In the genomic region with DNA sequence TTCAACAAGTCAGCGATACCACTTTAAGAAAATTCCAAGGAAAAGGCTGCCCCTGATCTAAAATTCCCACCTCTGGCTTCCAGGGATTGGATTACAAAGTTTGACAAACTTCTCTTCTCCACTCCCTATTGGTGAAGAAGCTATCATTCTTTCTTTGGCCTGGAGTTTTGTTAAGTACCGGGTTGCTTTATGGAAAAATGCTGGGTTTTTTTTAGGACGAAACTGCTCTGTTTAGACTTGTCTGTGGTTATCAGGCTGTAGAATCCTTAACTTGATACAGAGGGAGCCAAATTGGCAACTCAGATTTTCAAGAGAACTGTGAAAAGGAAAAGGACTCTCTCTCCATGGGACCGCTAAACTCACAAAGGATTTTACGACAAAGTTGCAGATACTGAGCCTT, we compare ENCODE assay signal across 8 mouse cellular contexts. TPM values are rescaled to one million over a fixed set of nuclear protein-coding genes. Genes with fewer than 3 reads are reported as not detected.
DNase-seq lines count a peak whose midpoint lies in the region; ATAC-seq and TF ChIP-seq lines count a peak whose summit lies in the region.

Gene Ttc23, plus strand, starts transcription at position 134 of the 400 bp plus-strand sequence.

- H3K36me3 ChIP-seq in hindbrain, postnatal 0 days (ENCODE audit: insufficient read depth, low read length): no peaks in the 10 kb centered on the region
- H3K36me3 ChIP-seq in macrophage (ENCODE audit: inconsistent target): no peaks in the 10 kb centered on the region

- TF ChIP-seq POLR2A in bone marrow macrophage, adult 2 months (IDR thresholded peaks at IDR 0.05; ENCODE audit: borderline replicate concordance, low read depth, low read length): no peak

- peak within 1 kb of the TSS; percentile 62 for H3K4me2 ChIP-seq in hindbrain, postnatal 0 days (ENCODE audit: low read depth, low read length)

- 2% methylated on average over 5 of the region's 5 CpGs for WGBS in hindbrain, postnatal 0 days
- 92% methylated on average over 5 of the region's 5 CpGs for WGBS in macrophage (ENCODE audit: missing documents)

- no peaks in the 10 kb centered on the region for H3K27me3 ChIP-seq in hindbrain, postnatal 0 days (ENCODE audit: insufficient read depth, low read length)

- peak within 1 kb of the TSS; percentile 80 for H3K4me3 ChIP-seq in bone marrow macrophage, adult 2 months (ENCODE audit: insufficient read depth, low read length)
- H3K4me3 ChIP-seq in hindbrain, postnatal 0 days (ENCODE audit: low read length): peak within 1 kb of the TSS; percentile 75
- 0 out of 2 replicates have a peak within 1 kb of the TSS, but pooled peaks have one; percentile 97 for H3K4me3 ChIP-seq in macrophage (ENCODE audit: inconsistent target)

- H3K4me1 ChIP-seq in bone marrow macrophage, adult 2 months (ENCODE audit: control insufficient read depth, insufficient read depth, low read length): peaks cover 7% of the 10 kb centered on the region
- peaks cover 6% of the 10 kb centered on the region; the same call in 1 of the 2 replicates for H3K4me1 ChIP-seq in hindbrain, postnatal 0 days (ENCODE audit: insufficient read depth, low read length)

- no peaks in the 10 kb centered on the region for H3K79me2 ChIP-seq in macrophage (ENCODE audit: inconsistent target)

- ATAC-seq in hindbrain, postnatal 0 days: no peak

- peak; percentile 85 for DNase-seq in NIH3T3 (ENCODE audit: low read depth)
- DNase-seq in gastrocnemius, postnatal 10 days: no peak
- peak; percentile 76 for DNase-seq in hindbrain, postnatal 0 days (ENCODE audit: low spot score)
- DNase-seq in spleen, adult 12 weeks (ENCODE audit: low spot score): no peak
- no peak for DNase-seq in spleen, postnatal 4 days (ENCODE audit: low spot score in 2 of 2)
- no peak for DNase-seq in layer of hippocampus, postnatal 25 days (ENCODE audit: extremely low spot score in 1 of 2, low spot score in 1 of 2)

- no peak within 1 kb of the TSS for H3K27ac ChIP-seq in bone marrow macrophage, adult 2 months (ENCODE audit: insufficient read depth, low read depth, low read length)
- no peak within 1 kb of the TSS for H3K27ac ChIP-seq in hindbrain, postnatal 0 days
- H3K27ac ChIP-seq in macrophage: no peak within 1 kb of the TSS

- TF ChIP-seq CTCF in bone marrow macrophage, adult 2 months (IDR thresholded peaks at IDR 0.05; ENCODE audit: low read depth, low read length): no peak
- no peak for TF ChIP-seq CTCF in hindbrain, postnatal 0 days (IDR thresholded peaks at IDR 0.05; ENCODE audit: low read depth)

- H3K9ac ChIP-seq in hindbrain, postnatal 0 days (replicated peaks; ENCODE audit: low read length): peak within 1 kb of the TSS; percentile 71

- no peaks in the 10 kb centered on the region for H3K9me3 ChIP-seq in hindbrain, postnatal 0 days (ENCODE audit: low read length)

RNA-seq across cellular contexts. Expression of gene Ttc23, which starts in this region (rescaled TPM):
- polyA plus RNA-seq in bone marrow macrophage, adult 2 months (2012; ENCODE audit: insufficient read depth, insufficient read length, missing spikeins): 0.80 and 1.8 TPM in 2 replicates
- total RNA-seq in gastrocnemius, postnatal 10 days (2021): 10 to 100 TPM; 24.7 to 27.2 TPM
- 4.3 and 5.3 TPM in 2 replicates for total RNA-seq in hindbrain, postnatal 0 days (2014; rRNA removed)
- 6.2 and 8.2 TPM in 2 replicates for polyA plus RNA-seq in hindbrain, postnatal 0 days (2015; fragmentation: Nextera tagmentation; extraction: Ambion mirVana)
- 10 to 100 TPM in 6 of 26 experiments, 1 to 10 TPM in 19, under 1 TPM in 1; 0.34 to 22.6 (median 7.0) TPM for total RNA-seq in macrophage (2018; cell fraction: chromatin; rRNA removed)
- 1 to 10 TPM in 12 of 26 experiments, under 1 TPM in 14; 0.30 to 2.4 (median 0.94) TPM for total RNA-seq in macrophage (2018; cell fraction: cytosol; rRNA removed)
- total RNA-seq in macrophage (2018; cell fraction: nucleus; rRNA removed): 10 to 100 TPM in 2 of 26 experiments, 1 to 10 TPM in 22, under 1 TPM in 2; 0.29 to 13.9 (median 3.6) TPM
- 0.52 to 1.0 TPM (median 0.84 TPM) in 3 replicates for polyA plus RNA-seq in macrophage (2018)
- total RNA-seq in layer of hippocampus, postnatal 25 days (2021): 1 to 10 TPM; 6.2 to 6.3 TPM

Comparison
In these comparisons a context has a peak if more than half of its experiments do, and no peak if none do; other contexts are left out.
1. DNase-seq: peak in NIH3T3 (single experiment) and hindbrain, postnatal 0 days (single experiment); none in gastrocnemius, postnatal 10 days (single experiment), spleen, adult 12 weeks (single experiment), spleen, postnatal 4 days (0 of 2) and layer of hippocampus, postnatal 25 days (0 of 2).
2. Peak in every context shown above with its lines, with median percentiles within 50 percentile points of each other: H3K4me3 ChIP-seq.